Mouse (Mus musculus): Measurements from ENCODE around the gene Cnbd2.

Gene Cnbd2

GRCm38 (mm10) chr2:156311841-156312291, 233 bp upstream of the Cnbd2 start:
- DNase-seq, result peak; percentile 68 to 75

GRCm38 (mm10) chr2:156313153-156313552, 1.1 kb downstream of the Cnbd2 start:
- no peak for DNase-seq

- DNase-seq, result no peak
Measured at GRCm38 (mm10) chr2:156314811-156315210, 2.7 kb downstream of the Cnbd2 start.

GRCm38 (mm10) chr2:156318491-156318890, 6.4 kb downstream of the Cnbd2 start:
- no peak for DNase-seq

GRCm38 (mm10) chr2:156321538-156321937, 9.4 kb downstream of the Cnbd2 start:
- no peak for DNase-seq

GRCm38 (mm10) chr2:156324116-156324588, 12.1 kb downstream of the Cnbd2 start:
- no peak for DNase-seq

GRCm38 (mm10) chr2:156324681-156325080, 12.6 kb downstream of the Cnbd2 start:
- DNase-seq, result no peak

- DNase-seq, result no peak
Measured at GRCm38 (mm10) chr2:156330681-156331080, 18.6 kb downstream of the Cnbd2 start.

- DNase-seq, result no peak
Measured at GRCm38 (mm10) chr2:156331446-156331965, 19.4 kb downstream of the Cnbd2 start.

GRCm38 (mm10) chr2:156340078-156340477, 28.0 kb downstream of the Cnbd2 start:
- no peak for DNase-seq

GRCm38 (mm10) chr2:156344775-156345532, 32.9 kb downstream of the Cnbd2 start:
- peak; percentile 79 to 84 for DNase-seq

GRCm38 (mm10) chr2:156348812-156349211, 36.7 kb downstream of the Cnbd2 start:
- no peak for DNase-seq

- DNase-seq, result peak; percentile 62 to 69
Measured at GRCm38 (mm10) chr2:156349286-156349848, 37.3 kb downstream of the Cnbd2 start.

GRCm38 (mm10) chr2:156351243-156351642, 39.1 kb downstream of the Cnbd2 start:
- DNase-seq, result peak; percentile 39 to 53

GRCm38 (mm10) chr2:156352413-156353165, 40.5 kb downstream of the Cnbd2 start:
- no peak for DNase-seq

- peak in 1 of 2 experiments; percentile 25 for DNase-seq
Measured at GRCm38 (mm10) chr2:156353265-156353692, 41.2 kb downstream of the Cnbd2 start.

GRCm38 (mm10) chr2:156356031-156356430, 43.9 kb downstream of the Cnbd2 start:
- peak; percentile 86 to 87 for DNase-seq

- DNase-seq, result no peak
Measured at GRCm38 (mm10) chr2:156368465-156368864, 56.4 kb downstream of the Cnbd2 start.

GRCm38 (mm10) chr2:156370896-156371295, 58.8 kb downstream of the Cnbd2 start:
- no peak for DNase-seq

- DNase-seq, result peak; percentile 71 to 73
Measured at GRCm38 (mm10) chr2:156376956-156377355, 64.9 kb downstream of the Cnbd2 start.

- DNase-seq, result no peak
Measured at GRCm38 (mm10) chr2:156379929-156380328, 67.8 kb downstream of the Cnbd2 start.

- peak; percentile 53 to 58 for DNase-seq
Measured at GRCm38 (mm10) chr2:156381350-156381749, 69.3 kb downstream of the Cnbd2 start.

Data from cerebellum, postnatal 10 days (tissue).